Mouse (Mus musculus) MEL (cell line): ENCODE data around the gene Tex30. TPM values are rescaled to one million over a fixed set of nuclear protein-coding genes. Genes with fewer than 3 reads are reported as not detected.
A peak's percentile ranks its signal among the peaks of the same experiment; 100 is the strongest.

Experiments
- BHLHE40 ChIP-seq: IDR thresholded peaks from 2 replicates; pipeline ENCODE4 v1.6.1; 2012; ENCODE audit warnings: low read depth, mild to moderate bottlenecking, inconsistent platforms, low read length, improper control_type of control experiment, borderline replicate concordance
- CTCF ChIP-seq, 3 experiments: IDR thresholded peaks in 2 of 3; conservative IDR thresholded peaks in 1 of 3; 2 replicates each; pipeline ENCODE4 v1.5.1; 2011 to 2012; ENCODE audit warnings: low read length in 3 of 3, low read depth in 2 of 3, mild to moderate bottlenecking in 2 of 3, improper control_type of control experiment in 1 of 3, inconsistent platforms in 1 of 3, mixed read lengths in 1 of 3, moderate library complexity in 1 of 3; ENCODE audit not compliant: control insufficient read depth in 1 of 3, insufficient read depth in 1 of 3, poor library complexity in 1 of 3, severe bottlenecking in 1 of 3
- E2F4 ChIP-seq: IDR thresholded peaks from 2 replicates; pipeline ENCODE4 v1.6.1; 2011; ENCODE audit warnings: low read depth, low read length, improper control_type of control experiment, borderline replicate concordance
- GATA1 ChIP-seq: IDR thresholded peaks from 2 replicates; pipeline ENCODE4 v1.6.1; 2011; ENCODE audit warnings: low read depth, low read length, improper control_type of control experiment
- HCFC1 ChIP-seq: IDR thresholded peaks from 2 replicates; pipeline ENCODE4 v1.6.1; 2012; ENCODE audit warnings: low read depth, mild to moderate bottlenecking, inconsistent platforms, low read length, improper control_type of control experiment, moderate library complexity
- JUND ChIP-seq: IDR thresholded peaks from 2 replicates; pipeline ENCODE4 v1.6.1; 2011; ENCODE audit warnings: low read depth, mild to moderate bottlenecking, improper control_type of control experiment, low read length
- MAFK ChIP-seq: IDR thresholded peaks from 2 replicates; pipeline ENCODE4 v1.6.1; 2011; ENCODE audit warnings: low read depth, mild to moderate bottlenecking, low read length, improper control_type of control experiment, borderline replicate concordance
- MAZ ChIP-seq: IDR thresholded peaks from 2 replicates; pipeline ENCODE4 v1.6.1; 2012; ENCODE audit warnings: low read depth, mild to moderate bottlenecking, inconsistent platforms, low read length, improper control_type of control experiment
- MYC ChIP-seq: IDR thresholded peaks from 2 replicates; pipeline ENCODE4 v1.6.1; 2011; ENCODE audit warnings: low read depth, mild to moderate bottlenecking, low read length, improper control_type of control experiment, moderate library complexity
- NRF1 ChIP-seq: IDR thresholded peaks from 2 replicates; pipeline ENCODE4 v1.6.1; 2014; ENCODE audit warnings: low read depth, mild to moderate bottlenecking, inconsistent platforms, low read length, improper control_type of control experiment, moderate library complexity; ENCODE audit not compliant: poor library complexity, insufficient read depth, severe bottlenecking
- POLR2AphosphoS2 ChIP-seq: IDR thresholded peaks from 2 replicates; pipeline ENCODE4 v1.6.1; 2011; ENCODE audit warnings: low read length, improper control_type of control experiment
- SMC3 ChIP-seq: IDR thresholded peaks from 2 replicates; pipeline ENCODE4 v1.6.1; 2011; ENCODE audit warnings: low read depth, low read length, improper control_type of control experiment
- TAL1 ChIP-seq: IDR thresholded peaks from 2 replicates; pipeline ENCODE4 v1.6.1; 2012; ENCODE audit warnings: mild to moderate bottlenecking, inconsistent platforms, low read length, moderate library complexity, mixed read lengths
- USF2 ChIP-seq, 2 experiments: IDR thresholded peaks; 2 replicates each; pipeline ENCODE4 v1.6.1; 2011 to 2012; ENCODE audit warnings: improper control_type of control experiment in 2 of 2, low read length in 2 of 2, borderline replicate concordance in 1 of 2, inconsistent platforms in 1 of 2, low read depth in 1 of 2, mild to moderate bottlenecking in 1 of 2; ENCODE audit not compliant: insufficient read depth in 1 of 2
- polyA plus RNA-seq, 2 experiments: library from polyadenylated mRNA; stranded (reverse) in 1 of 2; unstranded in 1 of 2; fragments of >175 nt in 1 of 2; fragments of >200 nt in 1 of 2; gene quantifications; 2 replicates each; pipeline versions ENCODE4 v1.2.1 to v1.2.4; 2012; ENCODE audit warnings: low replicate concordance in 2 of 2, low read depth in 1 of 2; ENCODE audit not compliant: insufficient read length in 2 of 2, insufficient read depth in 1 of 2, missing spikeins in 1 of 2
- total RNA-seq: library from RNA; depleted of rRNA; stranded (reverse); fragments of 300-350 nt; gene quantifications from 2 replicates; pipeline ENCODE4 v1.2.3, GENCODE M21; 2012; rRNA removed

Gene Tex30
- total and polyA plus RNA-seq, 3 experiments = 88.2 to 115 TPM; not detected in 1

- TF ChIP-seq MAZ (no peak), HCFC1 (peak; percentile 43; the same call in 1 of the 2 replicates), E2F4 (no peak), MYC (peak; percentile 26; the same call in 1 of the 2 replicates), GATA1 (no peak), JUND (0 out of 2 replicates have a peak, but pooled peaks have one; percentile 38), MAFK (peak; percentile 34; the same call in 1 of the 2 replicates), USF2 (IDR thresholded peaks at IDR 0.05; ENCODE audit: borderline replicate concordance in 1 of 2, insufficient read depth in 1 of 2, low read depth in 1 of 2, low read length in 2 of 2) (no peak), BHLHE40 (no peak), CTCF (IDR thresholded peaks at IDR 0.05 in 2 of 3, conservative IDR thresholded peaks at IDR 0.05 in 1 of 3; ENCODE audit: control insufficient read depth in 1 of 3, insufficient read depth in 1 of 3, low read depth in 2 of 3, low read length in 3 of 3, poor library complexity in 1 of 3, severe bottlenecking in 1 of 3) (peak; percentile 52 to 89 (median 84)), POLR2AphosphoS2 (no peak), SMC3 (peak; percentile 88), NRF1 (no peak), TAL1 (no peak)
These were observed 60.3 kb downstream of the Tex30 start (continued) for GRCm38 (mm10) chr1:44041797-44042554.

Other genes with a start within 250 kb of the Tex30 start
- gene Tpp2, start 168.8 kb downstream of the Tex30 start, total RNA-seq = 47.4 and 52.0 TPM in 2 replicates
- 10 to 100 TPM in 1 of 2 experiments, not detected in 1; 41.1 TPM for gene Tpp2, start 168.8 kb downstream of the Tex30 start, polyA plus RNA-seq
- 0.08 and 0.10 TPM in 2 replicates for gene Mettl21c, start 82.4 kb downstream of the Tex30 start, total RNA-seq
- under 1 TPM in 1 of 2 experiments, not detected in 1; 0.13 TPM for gene Mettl21c, start 82.4 kb downstream of the Tex30 start, polyA plus RNA-seq
- 0.04 and 0.07 TPM in 2 replicates for gene Gm8251, start 40.5 kb downstream of the Tex30 start, total RNA-seq
- gene Gm8251, start 40.5 kb downstream of the Tex30 start, polyA plus RNA-seq = under 1 TPM in 1 of 2 experiments, not detected in 1; 0.14 TPM
- 16.7 and 17.6 TPM in 2 replicates for gene Kdelc1, start 16.4 kb upstream of the Tex30 start, total RNA-seq
- gene Kdelc1, start 16.4 kb upstream of the Tex30 start, polyA plus RNA-seq = 10 to 100 TPM in 1 of 2 experiments, not detected in 1; 28.7 TPM
- gene Bivm, start 16.5 kb upstream of the Tex30 start, total RNA-seq = 11.8 and 16.7 TPM in 2 replicates
- 10 to 100 TPM in 1 of 2 experiments, not detected in 1; 27.2 TPM for gene Bivm, start 16.5 kb upstream of the Tex30 start, polyA plus RNA-seq
- 8.0 and 8.2 TPM in 2 replicates for gene Ercc5, start 45.3 kb upstream of the Tex30 start, total RNA-seq
- gene Ercc5, start 45.3 kb upstream of the Tex30 start, polyA plus RNA-seq = 1 to 10 TPM in 1 of 2 experiments, not detected in 1; 8.5 TPM
- gene Mettl21e, start 116.5 kb upstream of the Tex30 start, total RNA-seq = not detected in 2 replicates
- not detected for gene Mettl21e, start 116.5 kb upstream of the Tex30 start, polyA plus RNA-seq